Mouse (Mus musculus): ENCODE data around the gene Arfgef3. TPM values are rescaled to one million over a fixed set of nuclear protein-coding genes. Genes with fewer than 3 reads are reported as not detected.
"Not testable (repeated sequence)": the region's sequence is repeated elsewhere in the genome, so short reads cannot be mapped to it uniquely, and the experiment has no call there.

The Arfgef3 gene
- total RNA-seq, 1 experiment from 2014 or later: 0.35 TPM

DNA sequence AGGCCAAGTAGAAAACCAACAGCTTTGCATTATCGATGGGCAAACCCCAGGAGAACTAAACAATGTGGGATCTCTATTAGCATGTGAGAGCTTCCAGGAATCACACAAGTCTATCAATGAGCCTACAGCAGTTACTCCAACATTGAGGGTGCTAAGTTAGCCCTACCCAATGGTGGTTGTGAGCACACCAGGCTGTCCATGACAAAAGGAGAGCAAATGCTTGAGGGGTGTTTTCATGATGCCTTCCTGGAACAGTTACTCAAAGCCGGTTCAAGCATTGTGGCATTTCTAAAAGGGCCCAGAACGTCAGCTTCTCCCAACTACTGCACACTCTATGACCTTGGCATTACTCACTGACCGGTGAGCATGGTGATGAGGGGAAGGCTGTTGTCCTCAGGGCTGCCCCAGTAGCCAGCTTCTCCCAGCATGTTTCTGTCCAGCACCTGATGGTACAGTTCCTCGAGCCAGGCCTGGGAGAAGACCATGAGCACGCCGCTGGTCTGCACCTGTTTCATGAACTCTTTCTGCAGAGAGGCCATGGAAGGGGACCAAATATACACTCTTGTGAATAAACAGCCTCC is 109.3 kb downstream of the Arfgef3 start:
- no peak for ATAC-seq (replicated peaks in 1 of 2; ENCODE audit: insufficient read depth in 1 of 2, low FRiP score in 2 of 2, low TSS enrichment in 1 of 2, low read depth in 1 of 2, poor library complexity in 2 of 2, severe bottlenecking in 2 of 2)

DNA sequence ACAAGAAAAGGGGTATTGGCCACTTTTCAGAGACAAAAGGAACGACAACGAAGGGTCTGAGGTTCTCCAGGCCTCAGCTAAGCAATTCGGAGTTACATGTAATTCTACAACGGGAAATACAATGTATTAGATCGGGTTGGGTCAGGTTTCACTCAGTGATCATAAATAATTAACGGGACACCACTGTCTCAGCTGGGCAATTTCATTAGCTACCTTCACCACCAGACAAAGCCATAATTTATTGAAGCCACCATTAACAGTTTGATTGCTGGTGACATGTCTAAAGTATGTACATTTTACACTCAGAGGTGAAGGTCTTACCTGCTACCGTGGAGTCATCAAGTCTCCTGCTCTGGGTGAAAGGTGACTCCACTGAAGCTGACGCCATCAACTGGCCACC is 113.3 kb downstream of the Arfgef3 start:
- ATAC-seq (replicated peaks in 1 of 2; ENCODE audit: insufficient read depth in 1 of 2, low FRiP score in 2 of 2, low TSS enrichment in 1 of 2, low read depth in 1 of 2, poor library complexity in 2 of 2, severe bottlenecking in 2 of 2): no peak

DNA sequence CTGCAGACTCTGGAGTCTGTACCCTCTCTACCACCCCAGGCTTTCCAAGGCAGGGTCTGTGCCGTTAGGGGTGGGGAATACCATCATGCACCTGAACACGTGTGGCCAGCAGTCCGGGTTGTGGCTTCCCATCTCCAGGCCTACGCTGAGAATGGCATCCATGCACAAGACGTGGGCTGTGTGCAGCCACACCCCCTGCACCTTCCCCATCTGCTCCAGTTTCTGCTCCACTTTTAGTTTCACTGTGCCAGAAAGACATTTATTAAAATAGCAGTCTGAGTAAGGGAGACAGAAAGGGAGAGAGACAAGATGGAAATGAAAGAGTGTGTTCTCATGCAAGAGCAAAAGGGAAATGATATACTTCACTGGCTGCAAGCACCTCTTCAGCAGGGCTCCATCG is 116.2 kb downstream of the Arfgef3 start:
- ATAC-seq (replicated peaks in 1 of 2; ENCODE audit: insufficient read depth in 1 of 2, low FRiP score in 2 of 2, low TSS enrichment in 1 of 2, low read depth in 1 of 2, poor library complexity in 2 of 2, severe bottlenecking in 2 of 2): no peak

- no peak for ATAC-seq (replicated peaks in 1 of 2; ENCODE audit: insufficient read depth in 1 of 2, low FRiP score in 2 of 2, low TSS enrichment in 1 of 2, low read depth in 1 of 2, poor library complexity in 2 of 2, severe bottlenecking in 2 of 2)
Measured at GRCm38 (mm10) chr10:18612796-18613195, 131.0 kb downstream of the Arfgef3 start.

- ATAC-seq (replicated peaks in 1 of 2; ENCODE audit: insufficient read depth in 1 of 2, low FRiP score in 2 of 2, low TSS enrichment in 1 of 2, low read depth in 1 of 2, poor library complexity in 2 of 2, severe bottlenecking in 2 of 2): not testable (repeated sequence)
Measured at GRCm38 (mm10) chr10:18604827-18605535, 138.8 kb downstream of the Arfgef3 start.

- peak in 1 of 2 experiments; percentile 58; a peak in 2 of 4 replicates for ATAC-seq (replicated peaks in 1 of 2; ENCODE audit: insufficient read depth in 1 of 2, low FRiP score in 2 of 2, low TSS enrichment in 1 of 2, low read depth in 1 of 2, poor library complexity in 2 of 2, severe bottlenecking in 2 of 2)
Measured at GRCm38 (mm10) chr10:18602030-18602429, 141.7 kb downstream of the Arfgef3 start.

GRCm38 (mm10) chr10:18597601-18598000 is 146.1 kb downstream of the Arfgef3 start:
- no peak for ATAC-seq (replicated peaks in 1 of 2; ENCODE audit: insufficient read depth in 1 of 2, low FRiP score in 2 of 2, low TSS enrichment in 1 of 2, low read depth in 1 of 2, poor library complexity in 2 of 2, severe bottlenecking in 2 of 2)

- no peak for ATAC-seq (replicated peaks in 1 of 2; ENCODE audit: insufficient read depth in 1 of 2, low FRiP score in 2 of 2, low TSS enrichment in 1 of 2, low read depth in 1 of 2, poor library complexity in 2 of 2, severe bottlenecking in 2 of 2)
Measured at GRCm38 (mm10) chr10:18589455-18589854, 154.3 kb downstream of the Arfgef3 start.

DNA sequence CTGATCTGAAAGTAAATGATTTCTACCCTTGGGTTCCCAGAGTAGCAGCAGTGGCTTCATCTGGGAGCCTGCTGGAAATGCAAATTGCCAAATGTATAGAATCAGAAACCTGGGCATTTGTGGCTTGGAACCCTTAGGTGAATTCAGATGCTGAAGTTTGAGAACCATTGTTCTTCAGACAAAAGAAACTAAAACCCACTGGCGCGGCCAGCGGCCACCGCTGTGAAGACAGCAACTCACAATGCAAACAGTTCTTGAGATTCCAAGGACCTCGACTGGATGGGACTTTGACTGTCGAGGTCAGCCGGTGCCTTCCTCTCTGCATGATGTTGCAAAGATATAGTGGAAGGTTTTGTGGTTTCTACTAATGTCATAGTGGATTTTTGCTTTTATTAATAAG is 159.6 kb downstream of the Arfgef3 start:
- no peak for ATAC-seq (replicated peaks in 1 of 2; ENCODE audit: insufficient read depth in 1 of 2, low FRiP score in 2 of 2, low TSS enrichment in 1 of 2, low read depth in 1 of 2, poor library complexity in 2 of 2, severe bottlenecking in 2 of 2)

GRCm38 (mm10) chr10:18572581-18572980 is 171.2 kb downstream of the Arfgef3 start:
- ATAC-seq (replicated peaks in 1 of 2; ENCODE audit: insufficient read depth in 1 of 2, low FRiP score in 2 of 2, low TSS enrichment in 1 of 2, low read depth in 1 of 2, poor library complexity in 2 of 2, severe bottlenecking in 2 of 2): peak in 1 of 2 experiments; percentile 59; a peak in 1 of 4 replicates

GRCm38 (mm10) chr10:18562940-18563339 is 180.8 kb downstream of the Arfgef3 start:
- ATAC-seq (replicated peaks in 1 of 2; ENCODE audit: insufficient read depth in 1 of 2, low FRiP score in 2 of 2, low TSS enrichment in 1 of 2, low read depth in 1 of 2, poor library complexity in 2 of 2, severe bottlenecking in 2 of 2): peak; percentile 45 to 67; a peak in 3 of 4 replicates

DNA sequence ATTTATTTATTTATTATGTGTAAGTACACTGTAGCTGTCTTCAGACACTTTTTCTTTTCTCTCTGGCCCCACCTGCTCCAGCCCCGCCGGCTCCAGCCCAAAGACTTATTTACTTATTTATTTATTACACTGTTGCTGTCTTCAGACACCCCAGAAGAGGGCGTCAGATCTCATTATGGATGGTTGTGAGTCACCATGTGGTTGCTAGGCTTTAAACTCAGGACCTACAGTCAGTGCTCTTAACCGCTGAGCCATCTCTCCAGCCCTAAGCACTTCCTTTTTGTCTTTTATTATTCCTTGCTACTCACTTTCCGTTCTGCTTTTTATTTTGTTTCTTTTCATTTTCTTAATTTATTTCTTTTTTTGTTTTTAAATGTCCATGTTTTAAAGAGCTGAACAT is 182.3 kb downstream of the Arfgef3 start:
- no peak for ATAC-seq (replicated peaks in 1 of 2; ENCODE audit: insufficient read depth in 1 of 2, low FRiP score in 2 of 2, low TSS enrichment in 1 of 2, low read depth in 1 of 2, poor library complexity in 2 of 2, severe bottlenecking in 2 of 2)

GRCm38 (mm10) chr10:18559076-18559475 is 184.7 kb downstream of the Arfgef3 start:
- ATAC-seq (replicated peaks in 1 of 2; ENCODE audit: insufficient read depth in 1 of 2, low FRiP score in 2 of 2, low TSS enrichment in 1 of 2, low read depth in 1 of 2, poor library complexity in 2 of 2, severe bottlenecking in 2 of 2): not testable (repeated sequence)

DNA sequence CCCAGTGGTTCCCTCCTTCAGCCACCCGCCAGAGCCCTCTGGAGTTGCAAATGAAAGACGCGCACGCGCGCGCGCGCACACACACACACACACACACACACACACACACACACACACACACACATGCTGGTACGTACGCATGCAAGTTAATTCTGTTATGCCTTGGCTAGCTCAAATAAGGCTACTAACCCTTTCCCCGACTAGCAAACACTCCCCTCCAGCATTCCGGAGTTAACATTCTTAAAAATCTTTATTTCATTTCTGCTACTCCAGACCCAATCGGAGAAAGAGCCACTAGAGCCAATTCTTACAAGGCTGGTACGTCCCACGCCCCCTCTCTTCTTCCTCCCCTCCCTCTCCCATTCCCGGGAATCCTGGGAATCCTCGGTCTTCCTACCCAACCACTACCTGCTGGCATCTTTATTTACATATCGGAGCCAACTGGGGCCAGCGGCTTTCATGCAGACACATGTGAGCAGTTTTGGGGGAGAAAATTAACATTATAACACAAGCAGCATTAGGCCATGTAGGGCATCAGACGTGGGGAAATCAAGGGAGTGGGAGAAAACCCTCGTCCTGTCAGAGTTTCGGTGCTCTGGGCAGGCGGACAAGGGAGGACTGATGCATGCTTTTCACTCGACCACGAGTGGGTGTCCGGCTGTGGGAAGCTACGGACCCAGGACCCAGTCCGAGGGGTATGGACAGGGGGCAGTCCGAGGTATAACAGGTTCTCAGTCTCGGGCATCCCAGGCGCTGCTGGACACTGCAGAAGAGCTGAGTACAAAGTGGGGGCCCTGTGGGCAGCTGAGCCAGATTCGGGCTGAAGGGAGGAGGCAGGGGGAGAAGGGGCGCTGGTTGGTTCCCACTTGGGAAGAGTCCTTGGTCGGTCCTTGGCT is 194.2 kb downstream of the Arfgef3 start:
- ATAC-seq (replicated peaks in 1 of 2; ENCODE audit: insufficient read depth in 1 of 2, low FRiP score in 2 of 2, low TSS enrichment in 1 of 2, low read depth in 1 of 2, poor library complexity in 2 of 2, severe bottlenecking in 2 of 2): no peak

DNA sequence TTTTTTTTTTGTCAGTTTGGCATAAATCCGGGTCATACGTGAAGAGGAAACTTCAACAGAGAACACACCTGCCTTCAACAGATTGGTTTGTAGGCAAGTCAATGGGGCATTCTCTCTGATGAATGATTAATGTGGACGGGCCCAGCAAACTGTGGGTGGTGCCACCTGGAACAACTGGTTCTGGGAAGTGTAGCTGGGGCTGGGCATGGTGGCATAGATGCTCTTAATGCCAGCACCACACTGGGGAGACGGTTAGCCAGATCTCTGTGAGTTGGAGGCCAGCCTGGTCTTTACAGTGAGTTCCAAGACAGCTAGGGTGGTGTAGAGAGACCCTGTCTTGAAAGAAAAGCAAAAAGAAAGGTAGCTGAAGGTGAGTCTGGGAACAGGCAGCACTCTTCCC is 196.4 kb downstream of the Arfgef3 start:
- no peak for ATAC-seq (replicated peaks in 1 of 2; ENCODE audit: insufficient read depth in 1 of 2, low FRiP score in 2 of 2, low TSS enrichment in 1 of 2, low read depth in 1 of 2, poor library complexity in 2 of 2, severe bottlenecking in 2 of 2)

DNA sequence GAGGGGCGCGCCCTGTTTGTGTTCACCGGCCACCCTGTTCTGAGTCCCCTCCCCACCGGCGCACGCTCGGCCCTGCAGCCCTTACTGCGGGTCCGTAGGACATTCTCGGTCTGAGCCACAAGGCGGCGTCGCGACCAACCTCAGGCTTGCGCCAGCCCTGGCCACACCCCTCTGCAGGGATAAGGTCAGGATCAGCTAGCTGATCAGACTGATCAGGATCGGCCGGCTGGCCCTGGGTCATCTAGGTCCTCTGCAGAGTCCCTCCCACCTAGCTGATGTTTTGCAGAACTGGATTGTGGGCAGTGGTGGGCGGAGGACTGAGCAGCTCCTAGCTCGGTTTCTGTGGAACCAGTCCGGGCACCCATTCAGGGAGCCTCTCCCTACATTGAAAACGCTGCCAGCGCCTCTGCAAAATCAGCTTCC is 197.9 kb downstream of the Arfgef3 start, which contains the start of gene Hebp2:
Gene Hebp2, minus strand, starts transcription at position 264 of the 423 bp plus-strand sequence.
- ATAC-seq (replicated peaks in 1 of 2; ENCODE audit: insufficient read depth in 1 of 2, low FRiP score in 2 of 2, low TSS enrichment in 1 of 2, low read depth in 1 of 2, poor library complexity in 2 of 2, severe bottlenecking in 2 of 2): peak; percentile 85 to 91

DNA sequence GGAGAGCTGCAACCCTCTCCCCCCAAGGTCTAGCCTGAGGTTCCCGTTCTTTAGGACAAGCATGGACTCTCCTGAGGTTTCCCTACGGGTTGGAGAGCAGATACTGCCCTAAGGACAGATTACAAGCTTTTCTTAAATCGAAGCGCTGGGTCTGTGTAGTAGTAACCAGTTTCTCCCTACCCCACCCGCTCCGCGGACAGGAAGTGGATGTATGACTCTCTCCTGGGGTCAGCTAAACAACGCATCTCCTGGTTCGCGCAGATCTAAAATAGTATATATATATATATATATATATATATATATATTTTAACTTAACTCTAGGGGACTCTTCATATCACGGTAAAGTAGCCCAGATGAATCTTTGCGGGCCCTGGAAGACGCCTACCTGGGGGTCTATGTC is 198.4 kb downstream of the Arfgef3 start:
- ATAC-seq (replicated peaks in 1 of 2; ENCODE audit: insufficient read depth in 1 of 2, low FRiP score in 2 of 2, low TSS enrichment in 1 of 2, low read depth in 1 of 2, poor library complexity in 2 of 2, severe bottlenecking in 2 of 2): no peak

DNA sequence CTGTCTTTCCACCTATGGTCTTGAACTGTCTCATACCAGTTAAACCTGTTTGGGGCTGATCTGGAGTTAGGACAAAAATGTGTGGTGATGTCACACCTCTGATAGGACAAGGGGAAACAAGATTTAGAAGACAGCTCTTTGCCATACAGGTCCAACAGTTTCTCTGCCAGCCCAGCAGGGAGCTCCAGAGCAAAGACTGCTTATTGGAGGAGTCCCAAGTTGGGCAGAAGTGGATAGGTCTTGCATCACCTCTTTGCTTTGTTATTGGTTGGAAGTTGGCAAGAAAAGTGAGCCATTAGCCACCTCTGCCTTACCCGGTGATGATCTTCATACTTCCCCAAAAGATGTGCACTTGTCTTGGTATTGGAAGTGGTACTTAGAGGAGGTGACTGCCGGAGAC is 206.9 kb downstream of the Arfgef3 start:
- ATAC-seq (replicated peaks in 1 of 2; ENCODE audit: insufficient read depth in 1 of 2, low FRiP score in 2 of 2, low TSS enrichment in 1 of 2, low read depth in 1 of 2, poor library complexity in 2 of 2, severe bottlenecking in 2 of 2): no peak

Measured in hematopoietic stem cell, adult 5-6 weeks (primary cell).